Mouse (Mus musculus) large intestine, adult 2 months (tissue): ENCODE measurements around the gene Helz. TPM values are rescaled to one million over a fixed set of nuclear protein-coding genes. Genes with fewer than 3 reads are reported as not detected.

ENCODE experiments used
- DNase-seq: peaks from one replicate; pipeline ENCODE4 v3.0.0-alpha.2; 2012; ENCODE audit warnings: low read depth, low spot score
- whole genome bisulfite sequencing: fragments of 180-500 bp; shearing (Covaris S2); methylation state at CpG from one replicate; pipeline ENCODE4 v1.1.7; 2018; 5-methylcytosine and 5-hydroxymethylcytosine counted together
- polyA plus RNA-seq: library from polyadenylated mRNA; depleted of rRNA; stranded (reverse); fragments of >200 nt; gene quantifications from 2 replicates; pipeline ENCODE4 v1.2.3, GENCODE M21; 2012

The Helz gene
- polyA plus RNA-seq, 1 experiment: 13.6 TPM

DNA sequence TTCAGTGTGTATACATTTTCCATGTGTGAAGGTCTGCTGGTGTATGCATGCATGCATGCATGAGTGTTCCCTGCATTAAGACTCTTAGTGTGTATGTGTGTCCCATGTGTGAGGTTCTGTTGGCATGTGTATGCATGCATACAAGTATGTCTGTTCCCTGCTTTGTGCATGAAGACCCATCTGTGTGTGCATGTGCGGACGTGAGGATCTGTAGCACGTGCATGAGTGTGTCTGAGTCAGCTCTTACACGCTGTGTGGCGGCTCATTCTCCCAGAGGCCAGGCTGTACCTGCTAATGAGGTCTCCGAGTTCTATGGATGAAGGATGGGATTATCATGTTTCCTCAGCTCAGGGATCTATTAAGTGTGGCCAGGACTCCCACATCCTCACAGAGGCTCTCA lies 157.3 kb downstream of the Helz start:
- DNase-seq: no peak
- 80% methylated on average over 6 of the region's 6 CpGs for WGBS

DNA sequence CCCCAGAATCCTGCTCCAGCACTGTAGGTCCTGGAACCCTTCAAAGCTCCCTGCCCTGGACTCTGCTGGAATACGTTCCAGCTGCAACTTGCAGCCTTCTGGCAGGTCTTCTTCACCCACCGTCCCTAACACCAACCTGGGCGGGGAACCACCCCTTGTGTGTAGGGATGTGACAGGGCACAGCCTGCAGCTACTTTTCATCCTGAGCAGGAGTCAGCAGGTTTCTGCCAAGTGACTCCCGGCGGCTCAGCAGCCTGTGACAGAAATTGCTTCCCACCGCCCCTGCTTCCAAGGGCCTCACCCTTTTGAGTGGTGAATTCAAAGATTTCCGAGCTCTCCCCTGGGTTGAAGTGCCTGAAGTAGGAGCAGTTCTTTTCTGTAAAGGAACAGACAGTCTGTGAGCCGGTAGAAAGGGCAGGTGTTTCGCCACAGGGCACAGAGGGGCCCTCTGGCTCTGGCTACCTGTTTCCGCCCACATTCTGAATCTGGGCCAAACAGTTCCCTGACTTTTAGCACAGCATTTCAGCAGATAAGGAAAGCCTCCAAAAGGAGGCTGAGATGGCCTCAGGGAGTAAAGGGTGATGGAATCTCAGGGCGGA lies 157.8 kb downstream of the Helz start:
- DNase-seq: no peak
- WGBS: 44% methylated on average over 11 of the region's 11 CpGs

DNA sequence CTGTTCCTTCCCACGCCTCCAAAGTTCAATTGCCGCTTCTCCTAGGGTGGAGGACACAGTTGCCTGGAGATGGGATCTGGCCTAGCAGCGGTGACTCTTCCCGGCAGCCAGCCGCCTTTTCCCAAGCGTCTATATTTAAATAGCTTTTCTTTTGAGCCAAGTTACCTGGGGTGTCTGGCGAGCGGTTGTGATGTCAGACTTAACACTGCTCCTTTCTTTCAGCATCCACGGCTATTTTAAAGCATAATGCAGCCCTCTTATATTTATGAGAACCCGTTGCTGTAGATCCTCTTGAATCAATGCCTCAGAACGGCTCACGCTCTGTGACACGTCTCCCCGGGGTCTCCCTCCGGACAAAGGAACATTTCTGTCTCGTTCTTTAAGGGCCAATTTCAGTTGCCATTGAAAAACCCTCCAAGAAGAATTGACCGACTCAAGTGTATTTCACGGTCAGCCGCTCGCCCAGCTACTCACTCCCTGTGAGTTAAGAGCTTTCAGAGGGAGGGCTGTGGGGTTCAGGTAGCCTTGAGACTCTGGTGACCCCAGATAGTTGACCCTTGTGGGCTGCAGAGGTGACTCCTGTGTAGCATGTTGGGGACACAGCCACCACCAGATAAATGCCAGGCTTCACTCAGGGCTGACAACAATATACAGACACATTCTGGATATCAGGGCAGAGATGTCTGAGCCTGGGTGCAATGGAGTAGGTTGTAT lies 160.3 kb downstream of the Helz start:
- 78% methylated on average over 20 of the region's 20 CpGs for whole genome bisulfite sequencing
- DNase-seq: no peak

DNA sequence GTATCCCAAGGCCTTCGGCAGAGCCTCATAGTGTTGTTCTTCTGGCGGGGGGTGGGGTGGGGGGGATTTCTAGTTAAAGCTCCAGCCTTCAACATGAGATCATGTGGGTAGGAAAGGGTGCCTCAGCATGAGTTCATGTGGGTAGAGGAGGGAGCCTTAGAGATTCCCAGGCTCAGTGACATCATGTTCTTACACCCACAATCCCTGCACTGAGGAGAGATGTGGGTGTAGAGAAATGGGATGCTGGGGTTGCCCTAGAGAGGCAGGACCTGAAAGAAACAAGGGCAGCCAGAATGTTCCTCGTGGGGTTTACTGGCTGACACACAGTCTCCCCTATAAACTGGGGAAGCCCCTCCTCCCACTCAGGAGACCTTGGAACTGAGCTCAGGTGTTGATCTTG lies 162.6 kb downstream of the Helz start:
- DNase-seq: no peak
- 33% methylated on average over 3 of the region's 3 CpGs for whole genome bisulfite sequencing

DNA sequence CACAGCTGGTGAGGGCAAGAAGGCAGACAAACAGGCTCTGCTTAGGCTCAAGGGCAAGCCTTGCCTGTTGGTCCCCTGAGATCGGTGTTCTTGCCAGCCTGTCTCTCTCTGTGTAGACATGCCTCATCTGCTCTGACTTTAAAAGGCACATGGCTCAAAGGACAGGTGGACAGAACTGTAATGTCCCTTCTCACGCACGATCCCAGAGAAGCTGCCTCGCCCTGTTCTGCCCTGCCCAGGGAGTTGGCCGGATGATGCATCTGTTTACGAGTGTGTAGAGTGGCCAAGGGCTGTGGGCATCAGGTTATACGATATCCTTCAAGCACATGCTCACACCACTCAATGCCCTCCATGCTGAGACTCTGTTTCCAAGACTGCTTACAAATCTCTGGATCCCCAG lies 166.6 kb downstream of the Helz start:
- no peak for DNase-seq
- 38% methylated on average over 7 of the region's 7 CpGs for WGBS

DNA sequence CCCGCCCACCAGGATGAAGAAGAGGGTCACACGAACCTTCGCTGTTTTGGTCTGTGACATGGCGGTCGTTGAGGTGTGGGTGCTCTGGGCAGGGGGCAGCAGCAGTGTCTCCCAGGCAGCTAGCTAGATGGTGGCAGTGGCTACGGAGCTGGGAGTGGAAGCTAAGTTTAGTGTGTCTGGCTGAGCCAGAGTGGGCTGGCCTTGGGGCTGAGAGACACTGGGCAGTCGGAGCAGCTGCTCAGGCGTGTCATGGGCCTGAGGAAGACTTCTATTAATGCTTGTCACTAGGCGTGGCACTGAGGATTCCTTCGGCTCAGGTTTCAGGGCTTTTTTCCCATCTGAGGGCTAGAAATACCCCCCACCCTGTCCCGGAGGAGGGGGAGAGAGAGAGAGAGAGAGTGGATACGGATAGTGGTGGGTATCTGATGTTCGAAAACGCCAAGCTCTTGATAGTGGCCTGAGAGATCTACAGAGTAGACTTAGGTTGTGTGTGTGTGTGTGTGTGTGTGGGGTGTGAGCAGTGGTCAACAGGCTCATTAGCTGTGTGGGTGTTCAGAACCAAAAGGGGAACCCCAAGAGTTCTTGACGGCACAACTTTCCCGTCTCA lies 168.7 kb downstream of the Helz start, which contains the start of gene Cacng1:
Gene Cacng1, minus strand, starts transcription at position 191 of the 607 bp plus-strand sequence.
- DNase-seq: no peak

DNA sequence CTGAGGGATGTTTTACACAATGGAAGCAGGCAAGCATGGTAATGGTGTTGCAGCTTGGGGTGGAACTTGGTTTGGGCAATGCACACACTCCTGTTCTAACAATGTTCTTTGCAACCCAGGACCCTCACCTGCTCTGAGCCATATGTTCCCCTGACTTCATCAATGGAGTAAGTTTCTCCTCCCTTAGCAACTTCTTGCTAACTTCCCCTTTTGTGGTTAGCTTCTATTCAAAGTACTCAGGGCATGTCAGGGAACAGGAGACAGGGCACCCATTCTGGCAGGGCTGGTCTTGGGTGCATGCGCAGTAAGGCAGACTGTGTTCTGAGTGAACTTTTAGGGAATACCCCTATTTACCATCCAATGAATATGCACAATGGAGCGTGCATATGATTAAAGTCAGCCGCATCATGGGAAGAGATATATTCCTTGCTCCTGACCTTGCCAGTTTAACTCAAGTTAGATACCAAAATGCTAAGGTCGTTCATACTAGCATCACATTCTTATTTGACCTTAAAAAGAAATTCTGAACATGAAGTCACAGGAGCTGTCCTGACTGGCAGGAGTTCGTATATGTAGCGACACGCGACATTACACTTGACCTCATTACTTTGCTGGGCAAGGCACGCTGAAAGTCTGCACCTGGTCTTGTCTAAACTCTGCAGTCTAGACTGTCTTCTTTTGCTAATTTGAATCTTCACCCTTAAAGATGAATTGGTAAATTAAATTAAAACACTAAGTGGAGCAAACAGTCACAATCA lies 172.7 kb downstream of the Helz start:
- 83% methylated on average over 9 of the region's 9 CpGs for WGBS
- DNase-seq: no peak

More for the DNA sequence above, 168.7 kb downstream of the Helz start, which contains the start of gene Cacng1:
- 70% methylated on average over 16 of the region's 16 CpGs for WGBS

DNA sequence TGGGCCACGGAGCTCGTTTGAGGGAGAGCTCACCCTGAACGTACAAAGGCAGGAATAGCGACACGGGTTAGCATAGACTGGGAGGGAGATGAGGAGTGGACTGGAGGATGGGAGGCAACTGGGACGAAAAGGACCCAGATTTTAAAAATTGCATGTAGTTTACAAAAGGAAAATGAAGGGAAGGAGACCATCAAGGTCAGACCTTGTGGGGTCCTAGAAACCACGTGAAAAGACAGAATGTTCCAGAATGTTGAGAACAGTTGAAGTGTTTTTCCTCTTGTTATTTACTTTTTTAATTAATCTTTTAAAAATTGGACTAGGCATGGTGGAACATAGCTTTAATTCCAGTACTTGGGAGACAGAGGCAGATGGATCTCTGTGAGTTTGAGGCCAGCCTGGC lies 173.3 kb downstream of the Helz start:
- 85% methylated on average over 7 of the region's 7 CpGs for WGBS

DNA sequence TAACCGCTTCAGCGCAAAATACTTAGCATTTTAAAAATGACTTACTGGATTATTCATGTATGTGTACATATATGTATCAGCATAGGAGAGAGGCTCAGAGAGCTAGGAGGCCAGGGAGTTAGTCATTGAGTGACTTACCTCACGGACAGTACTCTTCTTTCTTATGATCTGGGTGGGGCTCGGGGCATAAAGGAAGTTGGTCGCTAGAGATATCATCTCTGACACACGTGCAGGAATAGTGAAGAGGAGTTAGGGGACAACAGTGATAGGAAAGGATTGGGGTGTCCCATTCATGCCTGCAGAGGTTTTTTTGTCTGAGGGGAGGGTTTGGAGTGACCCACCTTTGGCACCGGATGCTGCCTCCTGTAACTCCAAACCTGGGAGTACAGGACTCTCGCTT lies 176.9 kb downstream of the Helz start:
- WGBS: 67% methylated on average over 8 of the region's 8 CpGs
- DNase-seq: no peak

More for the DNA sequence above, 173.3 kb downstream of the Helz start:
- DNase-seq: no peak

DNA sequence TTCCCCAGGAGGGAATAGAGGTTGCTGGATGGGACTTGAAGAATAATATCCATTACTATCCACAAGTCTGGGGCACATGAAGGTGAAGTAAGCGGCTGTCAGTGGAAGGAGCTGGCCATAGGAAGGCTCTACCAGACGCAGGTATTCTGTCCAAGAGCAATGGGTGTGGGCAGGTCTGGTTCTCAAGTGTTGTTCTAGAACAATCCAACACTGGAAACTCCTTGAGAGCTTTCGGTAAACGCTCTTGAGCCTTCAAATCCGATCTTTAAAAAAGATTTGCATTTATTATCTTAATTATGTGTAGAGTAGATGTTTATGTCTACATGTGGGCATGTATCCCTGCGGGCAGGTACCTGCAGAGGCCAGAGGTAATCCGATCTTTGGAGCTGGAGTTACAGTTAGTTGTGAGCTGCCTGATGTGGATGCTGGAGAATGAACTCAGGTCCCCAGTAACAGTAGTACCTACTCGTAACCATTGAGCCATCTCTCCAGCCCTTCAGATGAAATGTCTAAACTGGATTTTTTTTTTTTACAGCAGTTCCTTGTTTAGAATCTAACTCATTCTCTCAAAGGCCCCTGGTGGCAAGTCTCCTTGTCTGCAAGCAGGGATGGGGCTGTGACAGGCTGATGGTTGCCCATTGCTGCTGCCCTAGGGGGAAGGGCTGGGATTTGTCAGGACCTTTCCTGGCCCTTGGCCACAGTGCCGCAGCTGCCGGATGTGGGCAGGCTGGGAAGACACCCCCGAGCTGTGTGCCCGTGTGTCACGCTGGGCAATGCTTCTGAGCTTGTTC lies 180.5 kb downstream of the Helz start:
- no peak for DNase-seq
- 77% methylated on average over 13 of the region's 13 CpGs for WGBS

DNA sequence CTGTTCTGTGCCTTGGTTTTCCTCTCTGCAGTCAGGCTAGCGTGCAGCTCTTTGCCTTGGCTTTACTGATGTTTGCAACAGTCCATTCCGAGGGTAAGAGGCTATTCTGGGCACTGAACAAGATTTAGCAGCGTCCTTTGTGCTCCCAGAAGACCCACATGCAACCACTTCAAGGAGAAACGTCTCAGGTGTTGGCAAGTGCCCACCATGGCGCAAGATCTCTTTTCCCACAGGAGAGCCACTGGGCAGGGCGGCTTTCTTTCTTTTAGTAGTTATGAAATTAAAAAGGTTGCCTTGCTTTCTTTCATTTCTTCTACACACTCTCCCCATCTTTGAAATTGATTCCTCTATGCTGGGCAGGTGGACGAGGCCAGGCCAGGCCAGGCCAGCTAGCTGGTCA lies 181.4 kb downstream of the Helz start:
- no peak for DNase-seq
- WGBS: 78% methylated on average over 7 of the region's 7 CpGs

DNA sequence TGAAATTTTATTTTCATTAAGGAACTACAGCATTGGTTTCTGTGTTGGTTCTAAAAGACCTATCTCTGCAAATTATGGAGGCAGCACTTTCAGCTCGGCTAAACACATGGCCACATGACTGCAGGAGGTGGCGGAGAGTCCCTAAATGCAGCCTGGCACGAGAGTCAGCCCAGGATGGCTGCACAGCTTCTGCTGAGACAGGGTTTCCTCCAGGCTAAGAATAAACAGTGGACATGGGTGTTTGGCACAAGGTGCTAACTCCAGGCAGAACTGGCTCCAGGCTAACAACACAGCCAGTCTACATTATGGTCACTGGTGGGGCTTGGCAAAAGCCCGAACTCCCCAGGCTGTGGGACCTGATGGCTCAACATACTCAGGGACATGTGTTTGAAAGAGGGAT lies 183.2 kb downstream of the Helz start:
- 68% methylated on average over 4 of the region's 4 CpGs for WGBS
- DNase-seq: no peak

DNA sequence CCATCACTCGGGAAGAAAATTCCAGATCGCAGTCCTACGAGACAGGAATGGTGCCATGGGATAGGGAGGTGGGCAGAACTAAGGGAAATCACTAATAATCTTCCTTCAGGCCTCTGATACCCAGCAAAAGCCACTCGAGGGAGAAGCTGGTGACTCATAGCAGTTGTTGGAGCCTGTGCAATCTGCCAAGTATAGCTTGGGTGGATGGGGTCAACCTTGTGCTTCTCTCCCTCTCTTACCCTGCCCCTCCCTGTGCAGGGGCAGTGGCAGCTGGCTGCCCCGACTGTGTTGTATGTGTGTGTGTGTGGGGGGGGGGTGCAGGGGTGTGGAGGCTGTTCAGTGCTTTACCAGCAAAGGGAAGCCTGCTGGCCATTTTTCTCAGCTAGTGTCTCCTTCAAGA lies 183.8 kb downstream of the Helz start:
- no peak for DNase-seq
- WGBS: 52% methylated on average over 5 of the region's 5 CpGs

DNA sequence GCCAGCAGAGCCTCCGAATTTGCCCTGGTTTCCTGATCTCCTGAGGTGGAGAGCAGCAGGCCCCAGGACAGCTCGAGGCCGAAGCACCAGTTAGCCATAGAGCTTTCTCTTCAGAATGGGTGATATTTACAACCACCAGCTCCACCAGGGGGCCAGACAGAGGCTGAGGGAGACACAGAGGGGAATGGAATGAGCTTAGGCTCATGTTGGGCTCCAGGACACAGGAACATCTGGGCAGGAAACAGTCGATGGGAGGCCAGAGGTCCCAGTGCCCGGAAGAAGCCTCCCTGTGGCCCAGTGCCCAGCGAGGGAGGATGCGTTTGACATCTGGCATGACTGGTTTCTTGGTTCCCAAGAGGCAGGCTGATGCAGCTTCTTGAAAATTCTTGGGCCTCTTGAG lies 186.4 kb downstream of the Helz start:
- DNase-seq: no peak
- 60% methylated on average over 7 of the region's 7 CpGs for WGBS

DNA sequence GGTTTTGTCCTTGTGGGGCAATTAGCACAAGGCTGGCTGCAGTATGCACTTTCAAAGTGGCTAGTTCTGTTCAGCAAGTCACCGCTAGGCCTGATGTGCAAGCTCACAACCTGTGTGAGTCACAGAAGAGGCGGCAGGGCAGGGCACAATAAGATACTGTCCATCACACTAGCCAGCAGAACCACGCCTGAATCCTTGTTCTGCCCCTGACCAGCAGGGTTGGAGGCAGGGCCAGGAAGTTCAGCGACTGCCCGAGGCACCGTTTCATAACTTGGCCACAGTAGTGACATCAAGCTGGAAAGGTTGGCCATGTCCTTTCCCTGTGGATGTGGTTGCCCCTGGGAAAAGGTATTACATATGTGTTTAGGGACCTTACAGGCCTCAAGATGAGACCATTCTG lies 190.2 kb downstream of the Helz start:
- DNase-seq: no peak
- 63% methylated on average over 6 of the region's 6 CpGs for WGBS

DNA sequence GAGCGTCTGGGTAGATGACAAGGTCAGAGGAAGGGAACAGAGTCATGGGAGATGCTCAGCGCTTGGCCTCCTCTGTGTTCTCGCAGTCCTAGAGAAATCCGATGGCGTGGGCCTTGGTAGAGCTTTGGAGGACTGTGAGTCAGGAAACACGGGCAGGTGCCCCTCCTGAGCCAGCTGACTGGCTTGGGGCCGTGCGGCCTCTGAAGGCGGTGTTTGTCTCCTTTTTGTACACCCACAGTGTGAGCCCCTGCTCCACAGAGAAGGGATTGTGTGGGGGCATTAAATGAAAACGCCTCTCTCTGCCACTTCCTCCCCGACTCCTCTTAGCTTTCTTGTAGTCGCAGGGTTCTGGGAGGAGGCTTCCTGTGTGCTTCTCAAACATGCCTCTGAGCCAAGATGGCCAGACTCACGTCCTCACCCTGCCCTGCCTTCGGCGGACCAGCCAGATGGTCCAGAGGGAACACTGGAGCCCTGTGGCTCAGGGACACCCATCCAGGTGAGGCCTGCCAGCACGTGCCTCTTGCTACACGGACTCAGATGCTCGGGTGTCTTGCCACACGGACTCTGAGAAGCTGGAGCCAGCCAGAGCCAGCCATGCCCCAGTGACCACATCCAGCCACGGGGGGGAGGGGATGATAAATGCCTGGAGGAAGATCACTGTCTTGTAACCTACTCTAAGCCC lies 190.8 kb downstream of the Helz start:
- DNase-seq: no peak
- 76% methylated on average over 20 of the region's 20 CpGs for WGBS

DNA sequence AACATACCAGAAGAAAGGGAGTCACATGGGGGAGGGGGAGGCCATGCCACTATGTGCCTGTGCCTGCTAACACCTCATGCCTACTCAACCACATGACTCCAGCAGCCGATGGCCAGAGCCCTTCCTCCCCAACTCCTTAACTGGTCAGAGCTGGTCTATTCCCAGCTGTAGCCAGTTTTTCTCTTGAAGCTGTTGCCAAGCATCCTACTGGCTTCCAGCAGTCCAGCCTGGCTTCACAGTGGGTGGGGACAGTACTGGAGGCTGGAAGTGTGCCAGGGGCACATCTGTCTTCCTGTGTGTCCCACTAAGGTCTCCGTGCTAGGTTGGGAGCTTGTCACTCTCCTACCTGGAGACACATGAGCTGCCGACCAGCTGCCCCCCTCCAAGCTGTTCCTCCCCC lies 195.4 kb downstream of the Helz start:
- WGBS: 55% methylated on average over 3 of the region's 3 CpGs

More for the DNA sequence above, 195.4 kb downstream of the Helz start:
- no peak for DNase-seq
